Mouse (Mus musculus) liver, postnatal 0 days (tissue): ENCODE measurements around the gene Plekhb1. TPM values are rescaled to one million over a fixed set of nuclear protein-coding genes. Genes with fewer than 3 reads are reported as not detected.
A peak's percentile ranks its signal among the peaks of the same experiment; 100 is the strongest.

Experiments
- ATAC-seq: fragments of 200-750 bp; cut with Nextera tagmentation; 2 replicates; pipeline ENCODE4 v1.8.0; 2017; ENCODE audit warnings: mild to moderate bottlenecking, moderate library complexity
- DNase-seq: peaks from one replicate; pipeline ENCODE4 v3.0.0-alpha.2; 2016
- H3K27ac ChIP-seq: fragments of 300-500 bp; sonication (generic); 2 replicates; pipeline ENCODE4 v1.5.1; 2014; ENCODE audit warnings: antibody characterized with exemption, moderate library complexity, mild to moderate bottlenecking, low read depth
- H3K27me3 ChIP-seq: fragments of 300-500 bp; sonication (generic); 2 replicates; pipeline ENCODE4 v1.6.1; 2014; ENCODE audit warnings: low read length, control low read depth, mixed read lengths; ENCODE audit not compliant: insufficient read depth
- H3K36me3 ChIP-seq: fragments of 300-500 bp; sonication (generic); replicated peaks from 2 replicates; pipeline ENCODE4 v1.6.1; 2014; ENCODE audit warnings: mild to moderate bottlenecking, control low read depth, low read length, moderate library complexity, mixed read lengths; ENCODE audit not compliant: insufficient read depth
- H3K4me1 ChIP-seq: fragments of 300-500 bp; sonication (generic); 2 replicates; pipeline ENCODE4 v1.6.1; 2014; ENCODE audit warnings: antibody characterized with exemption, mild to moderate bottlenecking, control low read depth; ENCODE audit not compliant: insufficient read depth
- H3K4me2 ChIP-seq: fragments of 300-500 bp; sonication (generic); 2 replicates; pipeline ENCODE4 v1.6.1; 2014; ENCODE audit warnings: low read depth, mild to moderate bottlenecking, low read length, moderate library complexity, mixed read lengths
- H3K4me3 ChIP-seq: fragments of 300-500 bp; sonication (generic); 2 replicates; pipeline ENCODE4 v1.5.1; 2014; ENCODE audit warnings: low read depth, low read length
- H3K9ac ChIP-seq: fragments of 300-500 bp; sonication (generic); replicated peaks from 2 replicates; pipeline ENCODE4 v1.6.1; 2014; ENCODE audit warnings: mild to moderate bottlenecking, moderate library complexity
- H3K9me3 ChIP-seq: fragments of 300-500 bp; sonication (generic); 2 replicates; pipeline ENCODE4 v1.6.1; 2016; ENCODE audit warnings: mild to moderate bottlenecking, control low read depth, low read length, mixed read lengths
- CTCF ChIP-seq: sonication (generic); IDR thresholded peaks from 2 replicates; pipeline ENCODE4 v1.5.1; 2016; ENCODE audit warnings: antibody characterized with exemption, low read depth
- EP300 ChIP-seq: IDR thresholded peaks from 2 replicates; pipeline ENCODE4 v1.6.1; 2016; ENCODE audit warnings: antibody characterized with exemption, low read depth, mild to moderate bottlenecking
- WGBS: fragments of 180-500 bp; shearing (Covaris S2); extraction: QIAGEN DNeasy Blood & Tissue Kit; methylation state at CpG from one replicate; pipeline ENCODE4 v1.1.7; 2014; ENCODE audit not compliant: insufficient replicate concordance; 5-methylcytosine and 5-hydroxymethylcytosine counted together
- polyA plus RNA-seq: library from polyadenylated mRNA; unstranded; fragments of >200 nt; fragmentation: Nextera tagmentation; extraction: Ambion mirVana; gene quantifications from 2 replicates; pipeline ENCODE4 v1.2.1, GENCODE M21; 2015

Gene Plekhb1
- polyA plus RNA-seq, 1 experiment from 2014 or later = 0.72 TPM

DNA sequence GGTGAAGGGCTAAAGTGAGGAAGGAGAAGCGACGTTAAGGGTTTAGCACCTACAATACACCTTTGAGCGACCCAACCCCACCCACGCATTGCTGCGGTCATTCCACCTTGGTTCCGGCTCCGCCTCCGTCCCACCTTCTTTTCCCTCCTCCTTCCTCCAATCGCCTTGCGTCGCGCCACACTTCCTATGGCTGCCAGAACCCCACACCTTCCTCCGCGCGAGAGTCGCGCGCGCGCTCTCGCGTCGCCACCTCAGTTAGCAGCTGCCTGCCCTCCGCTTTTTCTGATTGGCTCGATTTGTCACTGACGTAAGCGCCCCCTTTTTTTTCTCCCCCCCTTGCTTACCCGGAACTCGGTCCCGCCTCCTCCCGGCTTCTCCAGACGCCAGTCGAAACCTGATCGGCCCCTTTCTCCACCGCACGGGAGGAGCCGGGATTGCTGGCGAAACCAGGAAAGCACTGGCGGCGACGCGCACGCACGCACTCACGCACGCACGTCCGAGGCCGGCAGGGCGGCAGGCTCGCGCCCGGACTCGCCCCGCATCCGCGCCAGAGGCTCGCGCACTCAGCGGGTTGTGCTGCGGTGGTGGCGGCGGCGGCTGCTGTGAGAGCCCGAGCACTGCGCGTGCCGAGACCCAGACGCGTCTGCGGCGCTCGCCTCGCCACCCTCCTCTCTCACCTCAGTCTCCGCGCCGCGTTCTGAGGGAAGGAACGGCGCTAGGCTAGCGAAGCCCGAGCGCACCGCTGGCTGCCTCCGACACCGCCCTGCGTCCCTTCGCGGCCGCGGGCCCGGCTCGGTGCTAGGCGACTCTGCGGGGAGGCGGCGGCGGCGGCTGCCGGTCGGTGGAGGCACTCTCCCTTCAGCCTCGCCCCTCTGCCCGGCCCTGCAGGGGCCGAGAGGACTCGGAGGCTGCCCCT lies 54.7 kb downstream of the Plekhb1 start, which contains the start of gene Rab6a:
Gene Rab6a, plus strand, starts transcription at position 197 of the 916 bp plus-strand sequence.
- no peaks in the 10 kb centered on the region for H3K27me3 ChIP-seq
- peak; percentile 97 for DNase-seq
- no peaks in the 10 kb centered on the region for H3K9me3 ChIP-seq
- TF ChIP-seq CTCF (peak; percentile 35), EP300 (no peak)
- under 1% methylated on average over 98 of the region's 105 CpGs for WGBS
- peak within 1 kb of the TSS; percentile 100 for H3K9ac ChIP-seq
- peak within 1 kb of the TSS; percentile 93 for H3K4me2 ChIP-seq
- H3K4me3 ChIP-seq = peak within 1 kb of the TSS; percentile 99
- H3K27ac ChIP-seq = peak within 1 kb of the TSS; percentile 100
- no peaks in the 10 kb centered on the region for H3K36me3 ChIP-seq
- ATAC-seq = peak; percentile 93
- peaks cover 14% of the 10 kb centered on the region for H3K4me1 ChIP-seq

DNA sequence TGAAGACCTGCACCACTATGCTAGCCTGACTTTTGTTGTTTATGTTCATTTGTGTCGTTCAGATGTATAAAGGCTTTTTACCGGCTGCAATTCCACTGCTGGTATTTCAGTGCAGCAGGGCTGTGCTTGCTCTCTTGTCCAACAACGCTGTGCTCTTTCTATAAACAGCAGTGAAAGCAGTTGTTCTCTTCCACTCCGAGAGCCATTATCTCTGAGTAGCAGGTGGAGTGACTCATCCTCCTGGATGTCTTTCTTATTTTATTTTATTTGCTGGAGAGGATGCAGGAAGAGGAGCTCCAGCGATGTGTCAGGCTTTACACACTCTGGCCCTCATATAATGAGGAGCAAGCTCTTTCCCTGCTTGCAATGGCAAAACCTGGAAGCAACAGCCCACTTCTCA lies 62.0 kb downstream of the Plekhb1 start:
- DNase-seq (no peak), ATAC-seq (no peak)
- Histone ChIP-seq H3K27me3 (no peaks in the 10 kb centered on the region), H3K4me3 (no peak overlapping the region), H3K36me3 (no peaks in the 10 kb centered on the region), H3K4me2 (no peak overlapping the region), H3K9me3 (no peaks in the 10 kb centered on the region), H3K9ac (no peak overlapping the region), H3K27ac (no peak overlapping the region), H3K4me1 (no peaks in the 10 kb centered on the region)
- no peak for TF ChIP-seq CTCF
- no peak for TF ChIP-seq EP300
- WGBS = 53% methylated on average over 5 of the region's 5 CpGs

DNA sequence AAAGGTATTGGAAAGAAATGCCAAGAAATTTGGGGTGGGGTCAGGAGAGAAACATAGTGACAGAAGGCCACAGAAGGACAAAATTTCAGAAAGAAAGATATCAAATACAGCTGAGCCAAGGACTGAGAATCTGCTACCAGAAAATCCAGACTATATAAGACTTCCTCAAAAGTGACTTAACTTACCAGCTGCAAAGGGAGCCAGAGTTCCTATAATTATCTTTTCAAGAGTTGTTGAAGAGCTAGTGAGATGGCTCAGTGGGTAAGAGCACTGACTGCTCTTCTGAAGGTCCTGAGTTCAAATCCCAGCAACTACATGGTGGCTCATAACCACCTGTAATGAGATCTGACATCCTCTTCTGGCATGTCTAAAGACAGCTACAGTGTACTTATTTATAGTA lies 68.9 kb downstream of the Plekhb1 start:
- no peaks in the 10 kb centered on the region for H3K9me3 ChIP-seq
- peaks cover 5% of the 10 kb centered on the region; the same call in 1 of the 2 replicates for H3K4me1 ChIP-seq

More for the DNA sequence above, 68.9 kb downstream of the Plekhb1 start:
- H3K4me2 ChIP-seq = no peak overlapping the region
- DNase-seq (no peak), ATAC-seq (no peak)
- no peak for TF ChIP-seq EP300
- no peaks in the 10 kb centered on the region for H3K27me3 ChIP-seq
- no peak overlapping the region for H3K4me3 ChIP-seq
- no peak overlapping the region for H3K9ac ChIP-seq
- no peak overlapping the region for H3K27ac ChIP-seq
- H3K36me3 ChIP-seq = no peaks in the 10 kb centered on the region

Other genes starting within 250 kb of the Plekhb1 start
- gene Ucp3, start 189.4 kb downstream of the Plekhb1 start, polyA plus RNA-seq = 0.08 and 0.21 TPM in 2 replicates
- gene Ucp2, start 169.1 kb downstream of the Plekhb1 start, polyA plus RNA-seq = 530 and 545 TPM in 2 replicates
- 1.0 and 1.8 TPM in 2 replicates for gene Dnajb13, start 147.5 kb downstream of the Plekhb1 start, polyA plus RNA-seq
- gene Coa4, start 125.3 kb downstream of the Plekhb1 start, polyA plus RNA-seq = 11.9 and 12.4 TPM in 2 replicates
- 44.8 and 51.0 TPM in 2 replicates for gene Rab6a, start 55.0 kb downstream of the Plekhb1 start, polyA plus RNA-seq
- gene Mrpl48, start 54.1 kb downstream of the Plekhb1 start, polyA plus RNA-seq = 52.5 and 54.5 TPM in 2 replicates
- 4.3 and 4.6 TPM in 2 replicates for gene Fam168a, start 44.2 kb upstream of the Plekhb1 start, polyA plus RNA-seq
- gene Relt, start 201.0 kb upstream of the Plekhb1 start, polyA plus RNA-seq = 6.9 and 7.5 TPM in 2 replicates